Mouse (Mus musculus): ENCODE data around the gene Ino80.

DNA sequence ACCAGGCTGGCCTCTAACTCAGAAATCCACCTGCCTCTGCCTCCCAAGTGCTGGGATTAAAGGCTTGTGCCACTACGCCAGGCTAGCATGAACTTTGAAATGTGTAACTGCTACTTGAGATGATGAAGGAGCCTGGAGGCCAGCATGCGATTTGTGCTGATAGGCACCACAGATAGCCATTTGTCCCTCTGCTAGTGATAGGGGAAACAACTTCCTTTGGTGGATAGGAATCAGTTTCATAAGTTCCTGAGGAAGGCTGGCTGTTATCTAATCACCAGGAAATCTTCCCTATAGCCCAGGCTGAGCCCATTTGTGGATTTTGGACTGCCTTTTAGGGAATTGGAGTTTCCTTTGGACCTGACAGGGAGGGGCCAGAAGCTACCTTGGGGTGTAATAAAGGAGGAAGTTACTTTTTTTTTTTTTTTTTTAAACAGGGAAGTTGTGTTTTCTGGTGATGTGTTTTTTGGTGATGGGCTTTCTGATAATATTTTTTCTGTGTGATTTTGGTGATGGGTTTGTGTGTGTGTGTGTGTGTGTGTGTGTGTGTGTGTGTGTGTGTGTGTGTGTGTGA lies 117.7 kb downstream of the Ino80 start:
- no peak for TF ChIP-seq CTCF (IDR thresholded peaks at IDR 0.05; ENCODE audit: low read depth, low read length)
- TF ChIP-seq POLR2A (IDR thresholded peaks at IDR 0.05; ENCODE audit: extremely low read depth, insufficient read depth, low read length), result no peak
